Mouse (Mus musculus): ENCODE data around the gene S100a3.
A peak's percentile ranks its signal among the peaks of the same experiment; 100 is the strongest.

S100a3 gene

DNA sequence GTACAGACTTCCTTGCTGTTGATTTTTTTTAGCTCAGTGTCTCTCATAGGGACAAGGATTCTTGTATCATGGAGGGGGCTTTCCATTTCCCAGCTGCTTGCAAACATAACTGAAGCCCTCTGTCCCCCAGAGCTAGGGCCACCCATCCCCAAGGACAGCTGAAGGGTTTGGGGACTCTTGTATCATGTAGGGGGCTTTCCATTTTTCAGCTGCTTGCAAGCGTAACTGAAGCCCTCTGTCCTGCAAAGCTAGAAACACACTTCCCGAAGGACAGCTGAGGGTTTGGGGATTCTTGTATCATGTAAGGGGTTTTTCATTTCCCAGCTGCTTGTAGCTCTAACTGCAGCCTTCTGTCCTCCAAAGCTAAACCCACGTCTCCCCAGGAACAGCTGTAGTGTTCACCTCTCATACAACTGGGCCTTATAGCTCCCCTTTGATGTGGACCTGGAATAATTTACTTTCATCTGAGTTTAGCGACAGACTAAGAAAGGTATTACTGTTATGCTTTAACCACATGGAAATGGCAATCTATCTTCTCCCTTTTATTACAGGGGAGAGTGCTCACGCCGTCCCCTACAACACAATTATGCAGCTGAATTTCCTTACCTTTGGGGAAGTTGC is at the start of gene S100a3:
Gene S100a3, plus strand, starts transcription at position 571 of the 621 bp plus-strand sequence.
- no peak for DNase-seq (ENCODE audit: low read depth, low spot score)

DNA sequence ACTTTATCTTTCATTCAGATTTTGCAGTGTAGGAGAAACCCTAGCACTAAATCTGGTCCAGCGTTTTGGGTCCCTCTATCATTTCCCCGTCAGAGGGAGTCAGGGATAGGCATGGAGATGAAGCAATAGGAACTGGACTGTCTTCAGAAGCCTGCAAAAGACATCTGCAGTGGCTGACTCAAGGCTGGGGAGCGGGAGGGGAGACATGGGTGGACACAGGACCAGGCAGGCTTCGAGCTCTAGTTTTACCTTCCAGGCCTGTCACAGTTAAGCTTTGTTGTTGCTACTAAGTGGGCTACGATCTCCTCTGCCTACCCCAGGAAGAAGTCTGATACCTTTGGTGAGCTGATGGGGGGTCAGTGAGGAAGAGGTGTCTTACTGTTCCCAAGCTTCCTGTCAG is 48.1 kb upstream of the S100a3 start:
- no peak for DNase-seq (ENCODE audit: low read depth, low spot score)

- no peak for DNase-seq (ENCODE audit: low read depth, low spot score)
Measured at GRCm38 (mm10) chr3:90512948-90513642, 47.3 kb upstream of the S100a3 start.

DNA sequence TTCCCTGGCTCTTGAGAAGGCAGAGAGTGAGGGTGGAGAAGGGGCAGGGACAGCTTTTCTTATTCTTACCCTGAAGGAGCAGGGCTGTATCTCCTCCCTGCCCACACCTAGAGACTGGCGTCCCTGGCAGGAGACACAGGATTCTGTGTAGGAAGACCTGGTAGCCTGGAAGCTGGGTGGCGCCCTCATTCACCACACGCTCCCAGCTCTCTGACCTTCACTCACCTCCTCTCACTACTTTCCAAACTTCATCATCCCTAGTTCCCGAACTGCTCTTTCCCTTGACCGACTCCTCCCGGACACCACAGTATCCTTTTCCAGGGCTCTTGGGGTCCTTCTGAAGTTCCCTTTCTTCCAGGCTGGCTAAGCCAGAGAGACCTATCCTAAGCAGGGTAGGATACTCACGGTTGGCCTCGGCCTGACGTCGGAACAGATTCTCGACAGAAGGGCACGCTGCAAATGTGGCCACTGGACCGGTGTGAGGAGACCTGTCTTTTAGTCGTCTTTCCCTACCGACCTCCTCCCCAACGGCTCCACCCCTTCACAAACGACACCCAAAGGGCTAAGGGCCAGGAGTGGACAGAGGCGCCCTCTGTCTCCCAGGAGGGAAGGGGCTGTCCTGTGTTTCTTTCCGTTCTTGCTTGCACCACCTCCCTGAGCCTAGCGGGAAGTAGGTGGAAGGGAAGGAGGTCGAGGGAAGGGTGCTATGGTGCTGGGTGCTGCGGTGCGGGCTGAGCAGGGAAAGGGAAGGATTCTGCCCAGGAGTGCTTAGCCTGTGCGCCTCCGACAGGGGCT is 46.4 kb upstream of the S100a3 start, which contains the start of the genes S100a1 and S100a13:
Gene S100a1, minus strand, starts transcription at position 597 of the 795 bp plus-strand sequence.
Gene S100a13, plus strand, starts transcription at position 640 of the 795 bp plus-strand sequence.
- peak; percentile 80 for DNase-seq (ENCODE audit: low read depth, low spot score)

GRCm38 (mm10) chr3:90514691-90515090 is 45.7 kb upstream of the S100a3 start:
- DNase-seq (ENCODE audit: low read depth, low spot score): peak; percentile 79

- peak; percentile 47 for DNase-seq (ENCODE audit: low read depth, low spot score)
Measured at GRCm38 (mm10) chr3:90515242-90515641, 45.1 kb upstream of the S100a3 start.

GRCm38 (mm10) chr3:90515789-90516188 is 44.6 kb upstream of the S100a3 start:
- DNase-seq (ENCODE audit: low read depth, low spot score): no peak

DNA sequence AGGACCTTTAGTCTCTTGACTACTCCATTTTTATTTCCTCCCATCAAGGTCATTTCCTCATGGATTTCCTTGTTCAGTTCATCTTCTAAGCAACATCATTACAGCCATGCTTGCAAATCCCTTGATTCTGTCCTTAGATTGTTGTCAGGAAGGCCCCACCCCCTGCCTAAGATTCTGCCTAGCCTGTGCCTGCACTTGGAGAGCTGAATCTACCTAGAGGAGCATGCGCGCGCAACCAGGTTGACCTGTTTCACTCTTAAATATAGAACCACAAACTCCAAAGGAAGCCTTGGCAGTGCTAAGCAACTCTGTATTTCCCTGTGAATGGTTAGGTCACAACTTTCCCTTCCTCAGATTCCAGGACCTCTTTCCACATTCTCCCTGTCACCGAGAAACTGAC is 42.7 kb upstream of the S100a3 start:
- DNase-seq (ENCODE audit: low read depth, low spot score): no peak

DNA sequence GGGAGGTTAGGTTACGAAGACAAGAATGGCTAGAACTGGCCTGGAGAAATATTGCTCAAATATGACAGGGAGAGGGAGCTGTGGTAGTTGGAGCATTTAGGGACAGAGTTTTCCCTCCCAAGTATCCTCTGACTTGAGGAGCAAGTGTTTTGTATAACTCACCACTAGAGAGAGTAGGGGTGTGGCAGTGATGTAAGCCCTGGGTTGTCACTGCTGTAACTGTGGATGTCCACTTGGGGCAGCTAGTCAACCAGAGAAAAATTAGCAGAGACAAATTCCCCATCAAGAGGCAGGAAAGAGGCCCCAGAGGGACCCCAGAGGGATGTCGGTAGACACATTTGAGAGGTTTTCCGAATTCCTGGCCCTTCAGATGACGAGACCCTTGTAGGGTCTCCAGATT is 35.0 kb upstream of the S100a3 start:
- peak; percentile 70 for DNase-seq (ENCODE audit: low read depth, low spot score)

- no peak for DNase-seq (ENCODE audit: low read depth, low spot score)
Measured at GRCm38 (mm10) chr3:90526076-90526475, 34.3 kb upstream of the S100a3 start.

- no peak for DNase-seq (ENCODE audit: low read depth, low spot score)
Measured at GRCm38 (mm10) chr3:90526580-90526979, 33.8 kb upstream of the S100a3 start, which contains the start of gene S100a14. TSS of gene S100a14 (plus strand) at chr3:90526856.

GRCm38 (mm10) chr3:90527291-90527873 is 33.0 kb upstream of the S100a3 start:
- no peak for DNase-seq (ENCODE audit: low read depth, low spot score)

DNA sequence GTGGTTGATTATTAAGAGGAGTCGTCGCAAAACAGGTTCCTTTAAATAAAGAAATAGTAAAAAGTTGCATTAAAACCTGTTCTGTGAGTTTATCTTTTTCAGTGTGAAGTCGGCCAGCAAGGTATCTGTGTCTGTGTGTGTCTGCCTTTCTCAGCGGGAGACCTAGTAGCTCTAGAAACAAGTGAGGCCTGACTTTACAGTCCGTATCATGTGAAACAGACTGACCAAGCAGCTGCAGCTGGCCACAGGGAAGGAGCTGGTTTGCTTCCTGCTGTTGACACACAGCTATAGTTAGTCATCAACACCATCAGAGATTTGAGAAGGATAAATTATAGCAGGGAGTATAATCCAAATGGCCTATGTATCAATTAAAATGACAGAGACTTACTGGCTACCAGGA is 28.7 kb upstream of the S100a3 start:
- DNase-seq (ENCODE audit: low read depth, low spot score): no peak

DNA sequence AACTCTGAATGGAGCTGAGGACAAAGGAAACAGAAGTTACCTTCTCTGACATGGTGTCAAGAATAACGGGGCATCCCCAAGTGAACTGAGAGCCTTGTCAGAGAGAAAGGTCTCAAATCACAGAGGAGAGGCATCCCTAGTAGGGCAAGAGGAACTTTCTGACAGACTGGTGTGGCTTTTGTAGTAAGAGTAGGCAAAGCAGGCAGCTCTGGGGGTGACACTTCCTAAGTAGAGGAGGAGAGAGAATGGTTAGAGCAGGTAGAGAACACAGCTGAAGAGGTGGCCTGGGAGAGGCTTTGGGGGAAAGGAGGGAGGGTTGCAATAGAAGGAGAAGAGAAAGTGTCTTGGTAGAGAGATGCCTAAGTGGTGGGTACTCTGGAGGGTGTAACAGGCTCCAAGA is 24.9 kb upstream of the S100a3 start:
- no peak for DNase-seq (ENCODE audit: low read depth, low spot score)

GRCm38 (mm10) chr3:90537141-90537904 is 23.1 kb upstream of the S100a3 start, which contains the start of gene S100a16:
TSS of gene S100a16 (plus strand) at chr3:90537254.
- DNase-seq (ENCODE audit: low read depth, low spot score): peak; percentile 89

GRCm38 (mm10) chr3:90537905-90538296 is 22.5 kb upstream of the S100a3 start:
- no peak for DNase-seq (ENCODE audit: low read depth, low spot score)

DNA sequence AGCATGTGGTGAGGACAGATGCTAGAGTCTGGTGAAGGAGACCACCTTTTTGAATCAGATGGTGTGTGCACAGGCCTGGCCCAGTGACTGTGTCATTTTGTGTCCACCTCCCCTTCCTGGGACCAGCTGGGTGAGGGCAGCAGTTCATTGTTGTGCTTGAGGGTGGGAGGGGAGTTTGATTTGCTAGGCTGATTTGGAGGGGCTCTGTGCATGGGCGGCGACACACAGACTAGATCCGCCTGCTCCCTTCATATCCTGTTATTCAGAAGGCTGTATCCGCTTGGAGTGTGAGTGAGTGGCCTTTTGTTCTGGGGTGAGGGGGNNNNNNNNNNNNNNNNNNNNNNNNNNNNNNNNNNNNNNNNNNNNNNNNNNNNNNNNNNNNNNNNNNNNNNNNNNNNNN is 19.5 kb upstream of the S100a3 start:
- no peak for DNase-seq (ENCODE audit: low read depth, low spot score)

GRCm38 (mm10) chr3:90549676-90550420 is 10.5 kb upstream of the S100a3 start:
- no peak for DNase-seq (ENCODE audit: low read depth, low spot score)

- no peak for DNase-seq (ENCODE audit: low read depth, low spot score)
Measured at GRCm38 (mm10) chr3:90550421-90550790, 10.0 kb upstream of the S100a3 start.

- DNase-seq (ENCODE audit: low read depth, low spot score): no peak
Measured at GRCm38 (mm10) chr3:90552231-90552630, 8.1 kb upstream of the S100a3 start.

All from skeletal muscle tissue, adult 2 months (tissue).